Mouse (Mus musculus) neutrophil, adult 5-6 weeks (primary cell): ENCODE results near the gene Angel2. TPM values are rescaled to one million over a fixed set of nuclear protein-coding genes. Genes with fewer than 3 reads are reported as not detected.

Source experiments
- ATAC-seq: fragments of 151-379, 151-347 bp; 2 replicates; pipeline ENCODE4 v1.8.0; 2017; ENCODE audit warnings: mild to moderate bottlenecking, moderate TSS enrichment; ENCODE audit not compliant: insufficient number of reproducible peaks, poor library complexity, low FRiP score, severe bottlenecking; ENCODE audit errors: extremely low read depth
- total RNA-seq: library from RNA; stranded (forward); fragments of 200-1000 nt; gene quantifications from 2 replicates; pipeline ENCODE4 v1.2.3, GENCODE M21; 2017

Angel2 gene
- total RNA-seq, 1 experiment from 2014 or later = 53.8 TPM

DNA sequence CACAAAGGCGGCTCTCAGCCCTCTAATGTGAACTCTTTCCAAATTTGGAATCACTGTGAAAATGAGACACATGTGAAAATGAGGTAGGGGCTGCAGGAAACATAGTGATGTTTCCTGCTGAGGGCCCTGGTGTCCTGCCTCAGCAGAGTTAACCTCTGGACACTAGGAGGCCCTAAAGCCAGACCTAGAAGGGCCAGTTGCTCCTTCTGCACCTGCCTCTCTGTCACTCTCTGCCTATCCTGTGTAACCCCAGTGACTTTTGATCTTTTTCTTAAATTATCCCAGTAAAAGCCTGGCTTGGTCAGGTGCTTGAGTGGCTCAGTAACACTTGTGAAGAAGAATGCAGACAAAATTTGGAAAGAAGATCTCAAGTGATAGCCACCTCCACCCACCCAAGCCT is 49.9 kb downstream of the Angel2 start:
- ATAC-seq = no peak

DNA sequence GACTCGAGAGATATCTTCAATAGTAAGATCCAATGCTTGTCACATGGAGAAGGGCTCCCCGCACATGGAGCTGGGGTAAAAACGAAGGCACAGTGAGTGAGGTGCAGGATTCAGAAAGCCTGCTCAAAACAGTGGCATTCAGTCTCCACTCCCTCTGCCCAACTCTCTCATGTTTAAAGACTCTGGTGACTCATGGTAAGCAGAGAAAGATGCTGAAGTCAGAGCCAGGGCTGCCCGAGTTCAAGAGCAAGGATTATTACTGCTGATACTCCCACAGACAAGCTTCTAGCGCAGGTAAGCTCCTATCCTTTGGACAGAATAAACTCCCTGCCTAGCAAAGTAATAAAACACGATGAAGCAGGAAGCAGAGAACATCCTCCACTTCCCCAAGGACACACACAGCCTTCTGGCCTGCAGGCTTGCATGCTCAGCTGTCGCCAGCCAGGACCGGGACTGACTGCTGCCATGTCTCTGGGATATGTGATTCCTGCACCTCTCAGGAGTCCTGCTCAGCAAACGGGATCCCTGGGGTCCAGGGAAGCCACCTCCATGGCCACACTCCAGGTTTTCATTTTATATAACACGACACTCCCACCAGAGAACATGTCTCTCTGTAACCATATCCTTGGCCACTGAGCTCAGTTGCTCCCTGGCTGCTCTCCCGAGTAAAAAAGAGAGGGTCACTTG is 52.1 kb downstream of the Angel2 start:
- ATAC-seq = no peak

DNA sequence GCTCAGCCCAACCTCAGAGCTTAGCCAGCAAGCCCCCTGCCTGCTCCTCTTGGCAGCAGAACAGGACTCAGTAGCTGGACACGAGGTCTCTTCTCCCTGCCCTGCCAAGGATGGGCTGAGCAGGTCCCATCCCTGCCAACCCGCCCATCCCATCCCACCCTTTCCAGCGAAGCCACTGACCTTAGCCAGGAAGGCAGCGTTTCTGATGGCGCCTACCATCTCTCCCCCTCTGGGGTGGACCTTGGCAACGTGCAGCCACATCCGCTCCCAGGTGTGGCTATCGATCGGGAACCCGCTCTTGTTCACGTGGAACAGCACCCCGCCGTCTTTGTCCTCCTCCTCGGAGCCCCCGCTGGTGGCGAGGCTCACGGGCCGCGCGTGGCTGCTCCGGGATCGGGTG is 53.1 kb downstream of the Angel2 start:
- ATAC-seq = no peak

DNA sequence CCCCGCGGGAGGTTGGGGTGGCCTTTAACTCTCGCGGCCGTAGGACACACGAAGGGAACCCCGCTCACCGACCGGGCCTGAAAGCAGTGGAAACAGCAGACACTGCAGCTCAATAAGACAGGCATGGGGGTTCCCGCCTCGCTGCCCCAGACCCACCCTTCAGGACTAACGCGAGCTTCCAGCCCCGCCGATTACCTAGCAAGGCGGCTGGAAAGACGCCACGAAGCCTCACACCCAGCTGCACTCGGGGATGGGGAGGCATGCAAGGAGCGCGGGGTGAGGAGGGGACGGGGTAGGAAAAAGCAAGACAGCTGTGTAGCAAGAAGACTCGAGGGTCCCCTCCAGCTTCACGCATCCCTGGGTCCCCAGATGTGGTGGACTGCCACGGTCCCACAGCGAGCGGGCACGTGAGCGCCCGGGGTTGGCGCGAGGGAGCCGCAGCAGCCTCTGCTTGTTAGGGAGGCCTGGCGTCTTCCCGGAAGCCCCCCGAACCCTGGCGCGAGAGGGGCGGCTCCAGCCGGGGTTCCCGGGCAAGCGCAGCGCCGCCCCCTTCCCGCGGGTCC is 53.7 kb downstream of the Angel2 start:
- ATAC-seq = peak; percentile 22; the same call in 1 of the 2 replicates

- ATAC-seq = peak; percentile 7; the same call in 1 of the 2 replicates
These were observed 54.2 kb downstream of the Angel2 start, which contains the start of gene Vash2 for GRCm38 (mm10) chr1:190979100-190979563. Vash2 (minus strand) TSS chr1:190979296.

- ATAC-seq = no peak
These were observed 55.6 kb downstream of the Angel2 start for GRCm38 (mm10) chr1:190980470-190980869.

DNA sequence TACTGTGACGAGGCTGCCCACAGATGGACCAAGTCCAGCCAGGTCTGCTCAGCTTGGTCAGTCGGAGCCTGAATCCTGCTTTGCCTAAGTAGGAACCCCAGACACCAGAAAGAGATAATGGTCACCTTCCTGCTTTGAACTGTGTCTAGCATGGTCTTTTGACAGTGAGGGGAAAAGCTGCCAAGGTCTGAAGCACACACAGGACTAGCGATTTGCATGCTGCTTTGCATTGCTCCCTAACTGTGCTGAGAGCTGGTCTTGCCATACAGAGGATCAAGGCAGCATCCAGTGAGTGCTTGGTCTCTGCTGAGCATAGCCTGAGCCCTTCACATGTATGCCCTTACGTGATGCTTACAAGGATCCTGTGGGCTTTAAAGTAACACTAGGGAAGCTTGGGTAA is 56.5 kb downstream of the Angel2 start:
- ATAC-seq = peak; percentile 51; the same call in 1 of the 2 replicates

GRCm38 (mm10) chr1:190989437-190990082 is 64.6 kb downstream of the Angel2 start:
- no peak for ATAC-seq

DNA sequence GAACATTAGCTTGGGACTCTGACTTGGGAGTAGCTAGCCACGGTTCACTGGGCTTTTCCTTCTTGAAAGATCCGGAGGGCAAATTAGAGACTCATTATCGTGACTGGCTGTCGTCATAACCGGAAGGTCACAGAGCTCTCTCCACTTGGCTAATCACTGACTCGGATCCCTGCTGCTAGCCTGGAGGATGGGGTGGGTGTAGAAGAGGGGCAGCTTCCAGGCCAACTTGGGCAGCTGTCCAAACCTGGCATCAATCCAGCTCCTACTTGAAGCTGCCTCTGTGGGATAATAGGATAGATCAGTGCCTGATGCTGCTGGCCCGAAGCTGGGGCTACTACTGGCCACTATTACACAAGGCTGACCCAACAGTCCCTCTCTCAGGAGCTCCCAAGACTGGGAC is 70.6 kb downstream of the Angel2 start:
- ATAC-seq = no peak

DNA sequence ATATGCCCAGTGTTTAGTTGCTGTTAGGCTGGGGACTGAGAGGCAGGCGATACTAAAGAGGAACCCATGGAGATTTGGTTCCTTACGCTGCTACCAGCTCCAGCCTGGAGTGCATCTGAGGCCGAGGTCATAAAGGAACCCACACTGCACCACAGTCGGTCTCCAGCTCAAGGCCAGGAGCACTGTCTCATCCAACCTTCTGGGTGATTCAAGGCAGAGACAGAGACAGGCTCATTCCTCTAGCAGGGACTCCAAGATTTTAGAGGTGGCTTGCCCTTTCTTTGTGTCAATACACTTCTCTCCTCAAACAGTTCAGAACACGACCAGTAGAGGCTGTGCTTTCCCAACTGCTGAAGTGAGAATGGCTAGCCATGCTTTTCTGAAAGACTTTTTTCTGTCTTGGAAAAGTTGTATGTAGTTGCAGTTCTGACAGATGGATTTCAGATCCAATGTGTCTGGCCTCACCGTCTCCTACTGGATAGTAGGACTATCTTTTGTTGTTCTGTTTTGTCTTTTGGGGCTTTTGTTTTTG is 71.5 kb downstream of the Angel2 start:
- no peak for ATAC-seq

Other genes starting within 250 kb of the Angel2 start
- gene Rps6kc1, start 13.3 kb upstream of the Angel2 start, total RNA-seq = 11.5 and 16.9 TPM in 2 replicates
- 0.23 TPM in 1 of 2 replicates, not detected in the other for gene Vash2, start 54.2 kb downstream of the Angel2 start, total RNA-seq
- gene Flvcr1, start 101.0 kb downstream of the Angel2 start, total RNA-seq = 48.7 and 55.7 TPM in 2 replicates
- gene Spata45, start 111.5 kb downstream of the Angel2 start, total RNA-seq = not detected in 2 replicates
- gene Tatdn3, start 137.8 kb downstream of the Angel2 start, total RNA-seq = 10.2 and 12.6 TPM in 2 replicates
- 0.93 and 1.4 TPM in 2 replicates for gene Nsl1, start 137.9 kb downstream of the Angel2 start, total RNA-seq
- gene Batf3, start 172.7 kb downstream of the Angel2 start, total RNA-seq = 1.7 and 3.1 TPM in 2 replicates
- 10.4 and 13.8 TPM in 2 replicates for gene Fam71a, start 239.7 kb downstream of the Angel2 start, total RNA-seq